Mouse (Mus musculus) bone marrow macrophage, adult 2 months (primary cell): ENCODE results near the gene Dph5. TPM values are rescaled to one million over a fixed set of nuclear protein-coding genes. Genes with fewer than 3 reads are reported as not detected.

Source experiments
- H3K27ac ChIP-seq: 2 replicates; pipeline ENCODE4 v1.5.1; 2012; ENCODE audit warnings: low read depth, low read length; ENCODE audit not compliant: insufficient read depth
- H3K4me1 ChIP-seq: 2 replicates; pipeline ENCODE4 v1.6.1; 2012; ENCODE audit warnings: low read length; ENCODE audit not compliant: control insufficient read depth, insufficient read depth
- H3K4me3 ChIP-seq: 2 replicates; pipeline ENCODE4 v1.5.1; 2012; ENCODE audit warnings: mild to moderate bottlenecking, low read length, moderate library complexity; ENCODE audit not compliant: insufficient read depth
- CTCF ChIP-seq: IDR thresholded peaks from 2 replicates; pipeline ENCODE4 v1.5.1; 2012; ENCODE audit warnings: low read depth, mild to moderate bottlenecking, low read length, moderate library complexity
- POLR2A ChIP-seq: IDR thresholded peaks from 2 replicates; pipeline ENCODE4 v1.6.1; 2012; ENCODE audit warnings: mild to moderate bottlenecking, low read depth, low read length, borderline replicate concordance
- polyA plus RNA-seq: library from polyadenylated mRNA; stranded (reverse); fragments of >200 nt; gene quantifications from 2 replicates; pipeline ENCODE4 v1.2.4, GENCODE M21; 2012; ENCODE audit not compliant: missing spikeins, insufficient read depth, insufficient read length

The Dph5 gene
- polyA plus RNA-seq, 1 experiment = 9.2 TPM

GRCm38 (mm10) chr3:115933293-115934186 lies 45.9 kb downstream of the Dph5 start:
- Histone ChIP-seq H3K4me1 (no peaks in the 10 kb centered on the region), H3K4me3 (no peak overlapping the region), H3K27ac (no peak overlapping the region)
- TF ChIP-seq POLR2A (no peak), CTCF (no peak)

- Histone ChIP-seq H3K4me3 (no peak overlapping the region), H3K4me1 (no peaks in the 10 kb centered on the region), H3K27ac (no peak overlapping the region)
- TF ChIP-seq POLR2A (no peak), CTCF (peak; percentile 68)
Measured at GRCm38 (mm10) chr3:115936734-115937599, 49.3 kb downstream of the Dph5 start.

GRCm38 (mm10) chr3:115937807-115938206 lies 50.2 kb downstream of the Dph5 start:
- Histone ChIP-seq H3K4me3 (no peak overlapping the region), H3K4me1 (no peaks in the 10 kb centered on the region), H3K27ac (no peak overlapping the region)
- TF ChIP-seq POLR2A (no peak), CTCF (no peak)

DNA sequence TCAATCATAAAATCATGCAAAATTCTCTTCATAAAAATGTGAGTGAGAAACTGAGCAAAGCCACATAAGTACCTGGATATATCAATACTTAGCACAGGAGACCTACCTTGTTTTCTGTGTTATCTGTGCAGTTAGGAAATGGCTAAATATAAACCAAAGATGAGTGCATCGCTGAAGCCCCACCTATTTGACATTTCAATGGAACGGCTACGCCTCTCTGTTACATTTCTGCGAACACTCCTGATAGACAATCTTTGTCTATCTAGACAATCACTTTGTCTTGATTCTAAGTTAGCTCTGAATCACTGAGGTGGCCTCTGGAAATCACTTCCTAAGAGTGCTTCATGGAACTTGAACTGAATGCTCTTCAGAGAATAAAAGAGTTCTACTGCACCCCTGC lies 52.9 kb downstream of the Dph5 start:
- no peak overlapping the region for H3K4me3 ChIP-seq
- TF ChIP-seq POLR2A (no peak), CTCF (no peak)
- no peaks in the 10 kb centered on the region for H3K4me1 ChIP-seq
- H3K27ac ChIP-seq = no peak overlapping the region

DNA sequence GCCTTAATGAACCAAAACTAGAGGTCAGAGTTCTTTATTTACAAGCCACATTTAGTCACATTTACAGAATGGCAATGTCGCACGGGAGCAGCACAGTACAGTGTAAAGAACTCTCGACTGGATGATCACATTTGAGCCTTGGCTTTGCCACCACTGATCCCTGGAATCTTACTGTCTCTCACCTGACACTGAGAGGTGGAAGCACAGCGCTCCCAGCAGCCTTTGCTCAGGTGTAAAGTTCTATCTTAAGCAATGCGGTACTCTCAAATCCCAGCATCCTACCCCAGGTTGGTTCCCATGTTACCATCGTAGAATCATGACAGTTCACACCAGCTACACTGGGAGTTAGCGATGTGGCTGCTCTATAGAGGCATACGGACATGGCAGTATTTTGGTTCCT lies 53.8 kb downstream of the Dph5 start:
- Histone ChIP-seq H3K27ac (no peak overlapping the region), H3K4me3 (no peak overlapping the region), H3K4me1 (no peaks in the 10 kb centered on the region)
- no peak for TF ChIP-seq POLR2A
- no peak for TF ChIP-seq CTCF

DNA sequence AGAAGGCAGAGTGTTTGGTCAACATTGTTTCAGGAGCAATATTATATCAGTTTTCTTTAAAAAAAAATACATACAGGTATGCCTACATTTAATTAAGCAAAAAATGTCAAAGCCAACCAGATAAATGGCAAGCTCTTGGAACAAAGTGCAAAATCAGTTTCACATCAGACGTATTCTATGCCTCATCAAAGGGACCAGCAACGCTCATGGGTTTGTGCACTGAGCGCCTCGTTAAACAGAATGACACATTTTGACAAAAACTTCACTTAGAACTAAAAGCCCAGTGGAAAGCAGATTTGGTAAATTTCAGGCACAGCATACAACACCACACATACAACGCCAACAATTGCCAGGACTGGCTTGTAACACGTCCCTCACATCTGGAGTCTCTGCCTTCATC lies 56.7 kb downstream of the Dph5 start:
- no peak for TF ChIP-seq CTCF
- no peak for TF ChIP-seq POLR2A
- H3K4me1 ChIP-seq = no peaks in the 10 kb centered on the region
- no peak overlapping the region for H3K4me3 ChIP-seq
- H3K27ac ChIP-seq = no peak overlapping the region

GRCm38 (mm10) chr3:115946272-115946671 lies 58.6 kb downstream of the Dph5 start:
- Histone ChIP-seq H3K27ac (no peak overlapping the region), H3K4me3 (no peak overlapping the region), H3K4me1 (no peaks in the 10 kb centered on the region)
- no peak for TF ChIP-seq POLR2A
- no peak for TF ChIP-seq CTCF

DNA sequence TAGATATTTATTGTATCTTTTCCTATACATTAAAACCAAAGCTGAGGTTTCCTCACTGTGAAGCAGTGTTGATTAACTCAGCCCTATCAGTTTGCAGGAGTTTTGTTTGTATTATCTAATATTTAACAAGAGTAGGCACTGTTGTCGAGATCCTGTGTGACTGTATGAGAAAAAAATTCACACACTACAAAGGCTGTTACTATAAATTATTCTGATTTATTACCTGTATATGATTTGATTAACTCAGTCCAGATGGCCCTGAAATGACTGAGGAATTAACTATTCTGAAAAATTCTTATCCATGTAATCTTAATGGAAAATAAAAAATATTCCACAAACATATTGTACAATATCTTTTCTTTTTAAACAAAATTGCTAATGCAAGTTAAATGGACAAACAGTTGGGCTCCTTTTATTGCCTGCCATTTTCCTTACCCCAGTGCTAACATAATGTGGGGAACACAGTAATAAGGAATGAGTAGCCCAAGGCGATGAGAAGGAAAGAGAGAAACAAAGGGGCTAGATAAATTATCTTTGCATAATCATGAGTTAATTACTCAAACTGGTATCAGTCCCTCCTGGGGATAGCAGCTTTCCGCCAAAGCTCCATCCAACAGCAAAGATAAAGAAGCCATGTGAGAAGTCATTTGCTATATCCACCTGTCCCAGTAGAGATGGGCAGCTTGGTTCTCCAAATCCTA lies 61.7 kb downstream of the Dph5 start:
- no peak overlapping the region for H3K27ac ChIP-seq
- no peak overlapping the region for H3K4me3 ChIP-seq
- no peaks in the 10 kb centered on the region for H3K4me1 ChIP-seq
- TF ChIP-seq POLR2A = no peak

DNA sequence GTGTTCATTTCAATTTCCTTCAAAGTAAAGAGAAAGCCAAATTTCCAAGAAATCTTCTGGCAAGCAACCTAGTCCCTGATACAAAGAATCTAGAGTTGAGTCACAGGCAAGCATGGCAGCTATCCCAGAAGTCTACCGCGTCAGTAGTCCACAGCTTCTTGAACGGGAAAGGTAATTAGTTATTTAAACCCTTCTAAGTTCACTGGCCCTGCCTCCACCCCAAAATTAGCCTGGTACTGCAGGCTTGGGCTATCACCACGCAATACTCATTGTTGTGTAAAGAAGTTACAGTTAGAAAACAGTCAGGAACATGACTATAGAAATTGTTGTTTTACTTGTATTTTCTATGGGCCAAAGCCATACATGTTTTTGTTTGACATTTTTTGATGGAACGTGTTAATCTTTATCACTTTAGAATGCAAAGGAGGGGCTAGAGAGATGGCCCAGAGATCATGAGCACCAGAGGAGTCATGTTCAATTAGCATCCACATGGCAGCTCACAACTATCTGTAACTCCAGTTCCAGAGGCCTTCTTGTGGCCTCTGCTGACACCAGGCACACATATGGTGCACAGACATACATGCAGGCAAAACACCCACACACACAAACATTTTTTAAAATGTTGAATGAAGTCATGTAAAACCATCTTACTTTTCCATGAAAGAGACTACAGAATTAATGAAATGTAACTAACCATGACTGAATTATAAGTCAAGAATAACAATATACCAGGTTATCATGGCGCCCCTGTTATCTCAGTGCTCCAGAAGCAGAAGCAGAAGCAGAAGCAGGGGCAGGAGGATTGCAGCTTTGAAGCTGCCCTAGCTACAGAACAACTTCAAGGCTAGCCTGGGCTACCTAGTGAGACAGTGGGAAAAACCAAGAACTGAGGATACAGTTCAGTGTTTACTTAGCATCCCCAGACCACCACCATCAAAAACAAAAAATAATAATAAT lies 62.6 kb downstream of the Dph5 start:
- Histone ChIP-seq H3K27ac (no peak overlapping the region), H3K4me1 (no peaks in the 10 kb centered on the region), H3K4me3 (no peak overlapping the region)
- TF ChIP-seq POLR2A (no peak), CTCF (no peak)
